Mouse (Mus musculus) midbrain, embryonic 10.5 days (tissue): ENCODE data around the gene Cyp4f18. TPM values are rescaled to one million over a fixed set of nuclear protein-coding genes. Genes with fewer than 3 reads are reported as not detected.
"Not testable (repeated sequence)": the region's sequence is repeated elsewhere in the genome, so short reads cannot be mapped to it uniquely, and the experiment has no call there.

Experiments
- DNase-seq: peaks from one replicate; pipeline ENCODE4 v3.0.0-alpha.2; 2017; ENCODE audit warnings: low spot score
- H3K27ac ChIP-seq: fragments of 300-500 bp; sonication (generic); replicated peaks from 2 replicates; pipeline ENCODE4 v1.5.1; 2016; ENCODE audit warnings: mild to moderate bottlenecking
- H3K27me3 ChIP-seq: fragments of 300-500 bp; sonication (generic); 2 replicates; pipeline ENCODE4 v1.6.1; 2016; ENCODE audit warnings: low read depth, mild to moderate bottlenecking; ENCODE audit not compliant: poor library complexity, severe bottlenecking
- H3K36me3 ChIP-seq: fragments of 300-500 bp; sonication (generic); 2 replicates; pipeline ENCODE4 v1.6.1; 2016; ENCODE audit warnings: mild to moderate bottlenecking, moderate library complexity
- H3K4me1 ChIP-seq: fragments of 300-500 bp; sonication (generic); 2 replicates; pipeline ENCODE4 v1.6.1; 2016
- H3K4me3 ChIP-seq: fragments of 300-500 bp; sonication (generic); 2 replicates; pipeline ENCODE4 v1.5.1; 2016; ENCODE audit warnings: mild to moderate bottlenecking, moderate library complexity
- H3K9me3 ChIP-seq: fragments of 300-500 bp; sonication (generic); replicated peaks from 2 replicates; pipeline ENCODE4 v1.6.1; 2016; ENCODE audit warnings: mild to moderate bottlenecking
- WGBS: fragments of 180-500 bp; shearing (Covaris S2); methylation state at CpG from one replicate; pipeline ENCODE4 v1.1.7; 2016; 5-methylcytosine and 5-hydroxymethylcytosine counted together
- polyA plus RNA-seq: library from polyadenylated mRNA; unstranded; fragments of >200 nt; fragmentation: Nextera tagmentation; extraction: Ambion mirVana; gene quantifications from 2 replicates; pipeline ENCODE4 v1.2.1, GENCODE M21; 2016

Gene Cyp4f18
- 0.32 and 0.36 TPM in 2 replicates for polyA plus RNA-seq

DNA sequence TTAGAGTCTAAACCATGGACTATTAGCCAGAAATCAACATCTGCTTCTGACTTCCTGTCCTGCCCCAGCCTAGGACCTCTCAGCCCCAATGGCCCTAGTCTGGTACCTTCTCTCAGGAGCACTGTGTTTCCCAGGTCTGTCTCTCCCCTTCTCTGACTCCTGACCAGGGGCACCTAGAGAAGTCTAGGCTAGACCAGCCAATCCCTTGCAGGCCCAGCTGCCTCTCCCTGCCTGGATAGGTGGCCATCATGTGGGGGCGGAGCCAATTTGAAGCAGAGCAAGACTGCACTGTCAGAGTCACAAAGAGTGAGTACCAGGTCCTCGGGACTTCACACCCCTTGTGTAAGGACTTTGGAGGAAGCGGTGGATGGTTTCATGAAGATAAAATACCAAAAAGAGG is at the start of gene Cyp4f18:
TSS of gene Cyp4f18 (minus strand) at position 154 of the 400 bp plus-strand sequence.
- Histone ChIP-seq H3K4me3 (no peak within 1 kb of the TSS), H3K4me1 (no peaks in the 10 kb centered on the region), H3K9me3 (no peaks in the 10 kb centered on the region), H3K36me3 (no peaks in the 10 kb centered on the region), H3K27me3 (no peaks in the 10 kb centered on the region), H3K27ac (no peak within 1 kb of the TSS)
- 74% methylated on average over 3 of the region's 3 CpGs for WGBS
- no peak for DNase-seq

DNA sequence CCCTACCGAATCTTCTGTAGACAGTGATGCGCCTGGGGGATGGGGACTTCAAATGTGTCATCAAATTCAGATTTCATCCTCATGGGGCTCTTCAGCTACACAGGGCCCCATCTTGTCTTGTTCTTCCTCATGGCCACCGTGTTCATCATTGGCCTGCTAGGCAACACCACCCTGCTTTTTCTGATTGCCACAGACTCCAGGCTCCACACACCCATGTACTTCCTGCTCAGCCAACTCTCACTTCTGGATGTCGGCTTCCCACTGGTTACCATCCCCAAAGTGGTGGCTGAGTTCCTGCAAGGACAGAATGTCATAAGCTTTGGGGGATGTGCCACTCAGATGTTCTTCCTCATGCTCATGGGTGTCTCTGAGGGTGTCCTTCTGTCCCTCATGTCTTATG is 48.2 kb upstream of the Cyp4f18 start:
- 82% methylated on average over 3 of the region's 4 CpGs for WGBS
- not testable (repeated sequence) for DNase-seq, H3K9me3 ChIP-seq, H3K27me3 ChIP-seq, H3K36me3 ChIP-seq, H3K4me1 ChIP-seq, H3K27ac ChIP-seq, H3K4me3 ChIP-seq

DNA sequence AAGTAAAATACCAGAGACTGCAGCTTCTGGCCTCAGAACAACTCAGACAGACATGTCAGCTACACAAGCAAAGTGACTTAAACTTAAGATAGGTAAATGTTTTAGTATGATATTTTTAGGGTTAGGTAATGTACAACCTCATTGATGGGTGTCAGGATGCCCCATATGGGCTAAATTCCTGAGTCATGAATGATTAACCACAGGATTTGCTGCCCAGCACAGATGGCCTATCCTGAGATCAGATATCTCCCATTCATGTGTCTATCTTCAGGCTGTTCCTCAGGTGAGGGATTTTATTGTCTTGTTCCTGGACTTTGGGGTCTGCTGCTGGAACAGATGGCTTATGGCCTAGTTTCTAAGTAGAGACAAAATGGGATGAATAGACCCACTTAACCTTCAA is 45.2 kb upstream of the Cyp4f18 start:
- H3K36me3 ChIP-seq, DNase-seq, H3K9me3 ChIP-seq, H3K27ac ChIP-seq, H3K4me1 ChIP-seq, H3K4me3 ChIP-seq, H3K27me3 ChIP-seq: not testable (repeated sequence)

DNA sequence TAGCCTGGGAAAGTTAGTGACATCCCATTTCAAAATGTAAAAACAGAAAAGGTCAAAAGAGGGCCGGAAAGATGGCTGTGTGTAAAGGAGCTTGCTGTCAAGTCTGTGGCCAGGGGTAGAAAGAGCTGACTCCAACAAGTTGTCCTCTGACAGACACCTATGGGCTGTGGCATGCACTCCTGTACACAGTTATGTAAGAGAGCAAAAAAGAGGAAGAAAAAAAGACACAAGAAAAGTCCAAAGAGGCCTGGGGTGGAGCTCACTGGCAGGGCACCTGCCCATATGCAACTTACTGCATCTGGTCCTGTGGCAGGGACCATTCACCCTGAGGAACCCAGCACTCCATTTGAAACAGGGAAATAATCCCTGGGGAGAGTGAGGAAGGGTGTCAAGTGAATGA is 33.1 kb upstream of the Cyp4f18 start:
- WGBS, result 82% methylated on average over 1 of the region's 1 CpGs
- Histone ChIP-seq H3K4me3 (no peak overlapping the region), H3K9me3 (no peaks in the 10 kb centered on the region), H3K27ac (no peak overlapping the region), H3K27me3 (no peaks in the 10 kb centered on the region), H3K36me3 (no peaks in the 10 kb centered on the region), H3K4me1 (no peaks in the 10 kb centered on the region)
- no peak for DNase-seq

GRCm38 (mm10) chr8:72040918-72041317 is 31.5 kb upstream of the Cyp4f18 start, which contains the start of gene Olfr372:
TSS of gene Olfr372 (plus strand) at chr8:72041218.
- not testable (repeated sequence) for H3K4me1 ChIP-seq, H3K36me3 ChIP-seq, H3K4me3 ChIP-seq, H3K9me3 ChIP-seq, DNase-seq, H3K27ac ChIP-seq, H3K27me3 ChIP-seq
- 86% methylated on average over 4 of the region's 4 CpGs for WGBS

DNA sequence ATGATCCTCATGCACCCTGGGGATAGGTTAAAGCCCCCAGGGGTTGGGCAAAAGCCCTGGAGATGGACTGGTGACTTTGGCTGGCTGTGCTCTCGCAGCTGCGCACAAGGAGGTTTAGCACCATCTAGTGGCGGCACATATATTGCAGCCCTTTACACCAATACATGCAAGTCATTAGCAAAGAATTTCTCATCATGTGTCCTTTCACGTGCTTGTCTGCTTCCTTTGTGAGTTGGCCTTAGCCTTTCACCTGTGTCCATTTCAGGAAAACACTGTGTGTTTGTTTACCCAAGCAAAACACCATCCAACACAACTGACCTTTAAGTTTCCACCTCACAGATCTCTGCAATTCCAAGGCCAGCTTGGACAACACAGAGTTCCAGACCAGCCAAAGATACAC is 23.5 kb upstream of the Cyp4f18 start:
- H3K27me3 ChIP-seq, H3K9me3 ChIP-seq, H3K4me1 ChIP-seq, H3K27ac ChIP-seq, DNase-seq, H3K4me3 ChIP-seq, H3K36me3 ChIP-seq: not testable (repeated sequence)
- 48% methylated on average over 4 of the region's 4 CpGs for WGBS

GRCm38 (mm10) chr8:72024886-72025285 is 15.5 kb upstream of the Cyp4f18 start:
- not testable (repeated sequence) for H3K4me1 ChIP-seq, H3K27ac ChIP-seq, H3K36me3 ChIP-seq, DNase-seq, H3K4me3 ChIP-seq, H3K27me3 ChIP-seq, H3K9me3 ChIP-seq
- 19% methylated on average over 5 of the region's 9 CpGs for WGBS

- no peaks in the 10 kb centered on the region for H3K4me1 ChIP-seq
- WGBS, result 65% methylated on average over 2 of the region's 2 CpGs
- H3K27ac ChIP-seq, result no peak overlapping the region
- H3K36me3 ChIP-seq, result no peaks in the 10 kb centered on the region
- DNase-seq, result no peak
- no peaks in the 10 kb centered on the region for H3K27me3 ChIP-seq
- no peak overlapping the region for H3K4me3 ChIP-seq
- no peaks in the 10 kb centered on the region for H3K9me3 ChIP-seq
Measured at GRCm38 (mm10) chr8:72019816-72020215, 10.4 kb upstream of the Cyp4f18 start.

DNA sequence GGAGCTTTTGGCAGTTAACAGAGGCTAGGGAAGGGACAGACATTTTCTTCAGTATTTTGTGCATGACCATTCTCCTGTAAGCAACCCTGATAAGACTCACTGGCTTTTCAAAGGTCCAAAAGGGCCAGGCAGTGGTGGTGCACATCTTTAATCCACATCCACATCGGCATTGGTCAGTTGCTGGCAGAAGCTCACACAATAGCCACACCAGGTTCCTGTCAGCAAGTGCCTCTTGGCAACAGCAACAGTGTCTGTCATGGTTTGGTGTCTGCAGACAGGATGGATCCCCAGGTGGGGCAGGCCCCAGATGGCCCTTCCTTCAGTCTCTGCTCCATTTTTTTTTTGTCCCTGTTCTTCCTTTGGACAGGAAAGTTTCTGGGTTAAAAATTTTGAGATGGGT is 9.6 kb upstream of the Cyp4f18 start:
- 88% methylated on average over 1 of the region's 1 CpGs for WGBS
- H3K4me1 ChIP-seq, DNase-seq, H3K4me3 ChIP-seq, H3K36me3 ChIP-seq, H3K27me3 ChIP-seq, H3K27ac ChIP-seq, H3K9me3 ChIP-seq: not testable (repeated sequence)

GRCm38 (mm10) chr8:72018141-72018540 is 8.7 kb upstream of the Cyp4f18 start:
- Histone ChIP-seq H3K9me3 (no peaks in the 10 kb centered on the region), H3K27me3 (no peaks in the 10 kb centered on the region), H3K36me3 (no peaks in the 10 kb centered on the region), H3K4me1 (no peaks in the 10 kb centered on the region), H3K27ac (no peak overlapping the region), H3K4me3 (no peak overlapping the region)
- DNase-seq, result no peak
- WGBS, result 84% methylated on average over 2 of the region's 2 CpGs

DNA sequence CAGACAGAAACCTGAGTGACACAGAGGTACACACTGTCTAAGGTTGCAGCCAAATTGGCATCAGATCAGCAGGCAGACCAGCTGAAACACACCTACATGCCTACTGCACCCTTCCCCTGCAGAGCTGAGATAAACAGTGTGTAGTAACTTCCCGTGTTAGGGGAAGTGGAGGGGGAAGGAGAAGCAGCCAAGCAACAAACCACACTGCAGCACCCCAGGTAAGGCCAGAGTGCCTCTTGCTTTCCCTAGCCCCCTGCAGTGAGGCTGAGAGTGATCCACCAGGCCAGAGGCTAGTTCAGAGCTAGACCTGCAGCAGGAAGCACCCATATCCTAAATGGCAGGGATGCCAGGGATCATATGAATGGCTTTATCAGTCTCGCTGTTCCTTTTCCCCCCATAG is 7.9 kb upstream of the Cyp4f18 start:
- H3K36me3 ChIP-seq, DNase-seq, H3K4me3 ChIP-seq, H3K27ac ChIP-seq, H3K27me3 ChIP-seq, H3K4me1 ChIP-seq, H3K9me3 ChIP-seq: not testable (repeated sequence)
- 76% methylated on average over 2 of the region's 2 CpGs for WGBS

DNA sequence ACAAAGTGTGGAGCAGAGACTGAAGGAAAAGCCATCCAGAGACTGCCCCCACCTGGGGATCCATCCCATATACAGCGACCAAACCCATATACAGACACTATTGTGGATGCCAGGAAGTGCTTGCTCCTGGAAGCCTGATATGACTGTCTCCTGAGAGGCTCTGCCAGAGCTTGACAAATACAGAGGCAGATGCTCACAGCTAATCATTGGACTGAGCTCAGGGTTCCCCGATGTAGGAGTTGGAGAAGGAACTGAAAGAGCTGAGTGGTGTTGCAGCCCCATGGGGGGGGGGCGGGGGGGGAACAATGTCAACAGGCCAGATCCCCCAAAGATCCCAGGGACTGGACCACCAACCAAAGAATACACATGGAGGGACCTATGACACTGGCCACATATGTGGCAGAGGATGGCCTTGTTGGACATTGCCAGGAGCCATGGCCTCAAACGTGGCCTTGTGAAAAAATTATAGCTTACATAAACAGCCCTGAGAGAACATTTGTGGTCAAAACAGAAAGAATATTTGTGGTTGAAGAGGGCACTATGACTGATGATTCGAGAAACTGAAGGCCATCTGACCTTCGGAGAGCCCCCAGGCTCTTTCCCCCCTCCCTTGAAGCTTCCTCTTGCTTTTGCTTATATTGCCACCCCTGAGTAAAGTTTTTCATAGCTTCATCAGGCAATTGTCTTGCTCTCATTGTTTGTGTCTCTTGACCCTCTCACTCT is 4.2 kb upstream of the Cyp4f18 start:
- 83% methylated on average over 5 of the region's 6 CpGs for WGBS
- H3K36me3 ChIP-seq, H3K4me3 ChIP-seq, H3K9me3 ChIP-seq, H3K27ac ChIP-seq, H3K4me1 ChIP-seq, H3K27me3 ChIP-seq, DNase-seq: not testable (repeated sequence)

DNA sequence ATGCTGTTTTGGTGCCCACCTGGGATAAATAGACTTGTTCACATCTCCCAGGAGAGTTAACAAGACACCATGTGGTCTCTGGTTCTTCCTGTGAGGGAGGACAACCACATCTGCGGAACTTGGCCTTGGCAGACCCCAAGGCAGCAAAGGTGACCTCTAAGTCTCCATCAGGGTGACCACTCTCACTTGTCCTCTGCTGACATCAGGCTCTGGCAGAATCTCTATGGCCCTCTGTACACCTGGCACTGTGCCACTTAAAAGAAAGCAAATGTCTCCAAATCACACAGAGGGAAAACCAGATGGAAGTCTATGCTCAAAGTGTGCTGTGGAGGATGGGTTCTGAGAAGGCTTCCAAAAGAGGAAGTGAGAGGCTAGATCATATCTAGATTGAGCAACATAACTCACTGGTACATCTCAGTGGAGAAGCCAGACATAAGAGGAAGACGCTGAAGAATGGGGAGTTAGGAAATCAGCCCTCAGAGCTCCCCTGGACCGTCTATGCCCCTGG is 1.2 kb downstream of the Cyp4f18 start:
- WGBS, result 84% methylated on average over 3 of the region's 3 CpGs
- no peak overlapping the region for H3K4me3 ChIP-seq
- H3K4me1 ChIP-seq, result no peaks in the 10 kb centered on the region
- H3K27me3 ChIP-seq, result no peaks in the 10 kb centered on the region
- H3K9me3 ChIP-seq, result no peaks in the 10 kb centered on the region
- H3K27ac ChIP-seq, result no peak overlapping the region
- H3K36me3 ChIP-seq, result no peaks in the 10 kb centered on the region
- no peak for DNase-seq

DNA sequence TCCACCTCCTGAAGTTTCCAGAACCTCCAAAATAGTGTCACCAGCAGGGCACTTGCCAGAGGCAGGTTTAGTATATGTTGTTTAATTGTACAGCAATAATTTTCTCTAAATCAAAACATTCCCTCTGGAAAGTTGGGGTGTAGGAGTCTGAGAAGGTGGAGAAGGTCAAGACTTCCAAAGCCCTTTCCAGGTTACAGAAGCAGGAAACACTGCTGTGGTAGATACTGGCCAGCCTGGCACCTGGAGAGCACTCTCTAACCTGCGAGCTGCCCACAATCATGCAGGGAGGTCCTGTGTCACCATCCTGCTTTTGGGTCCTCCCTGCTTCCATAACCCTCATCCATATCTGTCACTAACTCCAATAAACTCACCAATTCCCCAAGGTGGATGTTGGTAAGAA is 2.7 kb downstream of the Cyp4f18 start:
- no peak for DNase-seq
- 79% methylated on average over 1 of the region's 1 CpGs for WGBS
- no peaks in the 10 kb centered on the region for H3K27me3 ChIP-seq
- no peaks in the 10 kb centered on the region for H3K9me3 ChIP-seq
- H3K4me3 ChIP-seq, result no peak overlapping the region
- no peaks in the 10 kb centered on the region for H3K36me3 ChIP-seq
- H3K4me1 ChIP-seq, result no peaks in the 10 kb centered on the region
- H3K27ac ChIP-seq, result no peak overlapping the region
